Mouse (Mus musculus) hindbrain, embryonic 14.5 days (tissue): ENCODE results near the gene Rpl28. TPM values are rescaled to one million over a fixed set of nuclear protein-coding genes. Genes with fewer than 3 reads are reported as not detected.

Experiments
- ATAC-seq: fragments of 200-750 bp; cut with Nextera tagmentation; 2 replicates; pipeline ENCODE4 v1.8.0; 2017; ENCODE audit warnings: moderate number of reproducible peaks, mild to moderate bottlenecking, moderate TSS enrichment, moderate library complexity; ENCODE audit not compliant: low FRiP score
- DNase-seq: peaks from one replicate; pipeline ENCODE4 v3.0.0-alpha.2; 2015; ENCODE audit warnings: low spot score
- H3K27ac ChIP-seq: fragments of 300-500 bp; sonication (generic); 2 replicates; pipeline ENCODE4 v1.5.1; 2014; ENCODE audit warnings: mild to moderate bottlenecking, moderate library complexity
- H3K27me3 ChIP-seq: fragments of 300-500 bp; sonication (generic); 2 replicates; pipeline ENCODE4 v1.6.1; 2014; ENCODE audit warnings: mild to moderate bottlenecking, low read length, mixed read lengths; ENCODE audit not compliant: control insufficient read depth, insufficient read depth
- H3K36me3 ChIP-seq: fragments of 300-500 bp; sonication (generic); replicated peaks from 2 replicates; pipeline ENCODE4 v1.6.1; 2014; ENCODE audit not compliant: control insufficient read depth, insufficient read depth
- H3K4me1 ChIP-seq: fragments of 300-500 bp; sonication (generic); replicated peaks from 2 replicates; pipeline ENCODE4 v1.6.1; 2014; ENCODE audit warnings: antibody characterized with exemption, low read length, mixed read lengths; ENCODE audit not compliant: control insufficient read depth, insufficient read depth
- H3K4me2 ChIP-seq: fragments of 300-500 bp; sonication (generic); replicated peaks from 2 replicates; pipeline ENCODE4 v1.6.1; 2014; ENCODE audit warnings: mild to moderate bottlenecking, moderate library complexity
- H3K4me3 ChIP-seq: fragments of 300-500 bp; sonication (generic); replicated peaks from 2 replicates; pipeline ENCODE4 v1.5.1; 2014; ENCODE audit warnings: mild to moderate bottlenecking, low read length
- H3K9ac ChIP-seq: fragments of 300-500 bp; sonication (generic); 2 replicates; pipeline ENCODE4 v1.6.1; 2014
- H3K9me3 ChIP-seq: fragments of 300-500 bp; sonication (generic); 2 replicates; pipeline ENCODE4 v1.6.1; 2016; ENCODE audit warnings: low read length; ENCODE audit not compliant: control insufficient read depth
- WGBS: fragments of 180-500 bp; shearing (Covaris S2); extraction: QIAGEN DNeasy Blood & Tissue Kit; methylation state at CpG from one replicate; pipeline ENCODE4 v1.1.7; 2014; 5-methylcytosine and 5-hydroxymethylcytosine counted together
- polyA plus RNA-seq: library from polyadenylated mRNA; unstranded; fragments of >200 nt; fragmentation: Nextera tagmentation; extraction: Ambion mirVana; gene quantifications from 2 replicates; pipeline ENCODE4 v1.2.1, GENCODE M21; 2014

Gene Rpl28
- 175 and 192 TPM in 2 replicates for polyA plus RNA-seq

GRCm38 (mm10) chr7:4792278-4793212 lies at the start of gene Rpl28:
Gene Rpl28, plus strand, starts transcription at chr7:4792874.
- 0 out of 2 replicates have a peak, but pooled peaks cover 8% of the 10 kb centered on the region for H3K27me3 ChIP-seq
- H3K9ac ChIP-seq = peak within 1 kb of the TSS; percentile 96
- peak; percentile 90 for ATAC-seq
- DNase-seq = peak; percentile 96
- no peaks in the 10 kb centered on the region for H3K9me3 ChIP-seq
- peak within 1 kb of the TSS; percentile 90 for H3K4me3 ChIP-seq
- 1% methylated on average over 54 of the region's 54 CpGs for WGBS
- peaks cover 38% of the 10 kb centered on the region for H3K36me3 ChIP-seq
- H3K27ac ChIP-seq = peak within 1 kb of the TSS; percentile 92
- H3K4me1 ChIP-seq = peaks cover 16% of the 10 kb centered on the region
- H3K4me2 ChIP-seq = peak within 1 kb of the TSS; percentile 76

DNA sequence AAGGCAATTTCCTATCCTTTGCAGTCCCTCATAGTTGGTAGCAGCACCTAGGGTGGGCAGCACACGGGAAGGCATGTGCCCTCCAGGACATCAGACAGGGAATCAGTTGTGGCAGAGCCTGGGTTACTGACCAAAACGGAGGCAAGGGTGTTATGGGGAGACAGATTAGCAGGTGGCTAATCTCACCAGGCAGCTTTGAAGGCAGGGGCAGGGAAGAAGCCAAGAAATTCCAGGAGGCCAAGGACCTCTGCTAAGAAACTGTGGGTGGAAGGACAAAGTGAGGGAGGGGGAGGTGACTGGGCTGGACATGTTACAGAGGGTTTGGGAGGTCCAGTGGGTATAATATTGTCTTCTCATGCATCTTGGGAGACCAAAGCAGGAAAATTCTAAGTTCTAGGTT lies 49.3 kb upstream of the Rpl28 start:
- no peak overlapping the region for H3K27ac ChIP-seq
- no peak overlapping the region for H3K9ac ChIP-seq
- no peak for DNase-seq
- no peaks in the 10 kb centered on the region for H3K9me3 ChIP-seq
- no peak overlapping the region for H3K4me3 ChIP-seq
- no peak for ATAC-seq
- H3K4me1 ChIP-seq = peaks cover 28% of the 10 kb centered on the region
- H3K4me2 ChIP-seq = no peak overlapping the region
- H3K27me3 ChIP-seq = no peaks in the 10 kb centered on the region
- peaks cover 36% of the 10 kb centered on the region for H3K36me3 ChIP-seq
- 73% methylated on average over 2 of the region's 2 CpGs for WGBS

DNA sequence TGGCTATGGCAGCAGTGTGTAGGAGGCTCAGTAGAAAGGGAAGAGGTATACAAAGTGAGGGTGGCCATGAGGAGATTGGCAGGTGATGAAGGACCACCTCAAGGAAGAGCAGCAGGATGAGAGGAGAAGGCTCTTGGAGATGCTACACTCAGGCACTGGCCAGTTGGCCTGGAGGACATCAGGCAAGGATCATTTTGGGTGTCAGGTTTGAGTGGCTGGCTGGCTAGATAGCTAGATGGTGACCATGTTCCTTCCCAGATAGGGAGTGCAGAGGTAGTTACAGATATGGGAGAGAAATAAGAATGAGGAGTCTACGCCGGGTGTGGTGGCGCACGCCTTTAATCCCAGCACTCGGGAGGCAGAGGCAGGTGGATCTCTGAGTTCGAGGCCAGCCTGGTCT lies 47.8 kb upstream of the Rpl28 start:
- Histone ChIP-seq H3K9me3 (no peaks in the 10 kb centered on the region), H3K4me2 (no peak overlapping the region), H3K4me1 (peaks cover 20% of the 10 kb centered on the region), H3K27me3 (no peaks in the 10 kb centered on the region), H3K27ac (no peak overlapping the region), H3K36me3 (peaks cover 36% of the 10 kb centered on the region), H3K4me3 (no peak overlapping the region), H3K9ac (no peak overlapping the region)
- DNase-seq = no peak
- WGBS = 97% methylated on average over 5 of the region's 6 CpGs
- ATAC-seq = no peak

GRCm38 (mm10) chr7:4746326-4746980 lies 46.2 kb upstream of the Rpl28 start:
- ATAC-seq = no peak
- no peak overlapping the region for H3K9ac ChIP-seq
- WGBS = 85% methylated on average over 22 of the region's 22 CpGs

DNA sequence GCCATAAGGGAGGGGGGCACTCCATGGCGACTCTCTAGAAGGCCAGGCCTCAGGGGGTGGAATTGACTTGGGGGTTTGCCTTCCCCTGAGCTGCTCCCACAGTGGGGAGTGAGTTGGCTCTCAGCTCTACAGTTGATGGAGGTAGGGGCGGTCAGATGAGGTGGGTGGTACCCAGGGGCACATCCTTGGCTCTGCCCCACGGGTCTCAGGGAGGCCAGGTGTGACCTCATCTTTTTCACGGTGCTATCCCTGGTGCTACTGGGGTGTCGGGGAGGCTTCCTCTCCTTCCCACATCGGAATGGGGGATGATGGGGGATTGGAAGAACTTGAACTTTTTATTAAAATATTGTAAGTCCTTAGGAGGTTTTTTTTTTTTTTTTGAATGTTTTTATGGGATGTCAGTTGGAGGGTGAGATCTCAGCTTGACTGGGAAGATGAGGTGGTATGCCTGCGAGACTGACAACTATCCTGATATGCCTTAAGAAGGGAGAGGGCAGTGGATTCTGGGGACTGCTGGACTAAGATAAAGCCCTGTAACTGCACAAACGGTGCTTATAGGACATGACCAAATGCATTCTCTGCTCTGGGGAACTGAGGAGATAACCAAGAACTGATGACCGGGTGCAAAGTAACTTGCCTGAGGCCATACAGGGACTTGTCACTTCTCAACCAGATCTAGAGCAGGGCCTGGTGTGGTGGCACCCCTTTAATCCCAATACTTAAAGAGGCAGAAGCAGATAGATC lies 45.3 kb upstream of the Rpl28 start:
- H3K27ac ChIP-seq = no peak overlapping the region
- no peaks in the 10 kb centered on the region for H3K9me3 ChIP-seq
- H3K36me3 ChIP-seq = peaks cover 36% of the 10 kb centered on the region
- ATAC-seq = 0 out of 2 replicates have a peak, but pooled peaks have one; percentile 13
- peaks cover 5% of the 10 kb centered on the region for H3K4me1 ChIP-seq
- H3K4me3 ChIP-seq = no peak overlapping the region
- H3K27me3 ChIP-seq = no peaks in the 10 kb centered on the region
- DNase-seq = no peak
- H3K4me2 ChIP-seq = no peak overlapping the region
- WGBS = 84% methylated on average over 9 of the region's 9 CpGs
- no peak overlapping the region for H3K9ac ChIP-seq

More at GRCm38 (mm10) chr7:4746326-4746980, 46.2 kb upstream of the Rpl28 start:
- H3K4me3 ChIP-seq = no peak overlapping the region
- peaks cover 13% of the 10 kb centered on the region for H3K4me1 ChIP-seq
- H3K27me3 ChIP-seq = no peaks in the 10 kb centered on the region
- no peaks in the 10 kb centered on the region for H3K9me3 ChIP-seq
- no peak for DNase-seq
- no peak overlapping the region for H3K4me2 ChIP-seq
- no peak overlapping the region for H3K27ac ChIP-seq
- peaks cover 36% of the 10 kb centered on the region for H3K36me3 ChIP-seq

- Histone ChIP-seq H3K4me2 (no peak overlapping the region), H3K27ac (no peak overlapping the region), H3K36me3 (peaks cover 36% of the 10 kb centered on the region), H3K4me1 (no peaks in the 10 kb centered on the region), H3K9me3 (no peaks in the 10 kb centered on the region), H3K4me3 (no peak overlapping the region), H3K9ac (no peak overlapping the region), H3K27me3 (no peaks in the 10 kb centered on the region)
- ATAC-seq = no peak
- DNase-seq = no peak
- WGBS = 76% methylated on average over 4 of the region's 4 CpGs
These were observed 44.4 kb upstream of the Rpl28 start for GRCm38 (mm10) chr7:4748321-4748720.

- Histone ChIP-seq H3K4me2 (no peak overlapping the region), H3K4me1 (no peaks in the 10 kb centered on the region), H3K9ac (no peak overlapping the region), H3K9me3 (no peaks in the 10 kb centered on the region), H3K36me3 (peaks cover 30% of the 10 kb centered on the region), H3K27me3 (no peaks in the 10 kb centered on the region), H3K4me3 (no peak overlapping the region), H3K27ac (no peak overlapping the region)
- DNase-seq = no peak
- WGBS = 90% methylated on average over 2 of the region's 2 CpGs
- ATAC-seq = no peak
These were observed 43.5 kb upstream of the Rpl28 start for GRCm38 (mm10) chr7:4749169-4749568.

DNA sequence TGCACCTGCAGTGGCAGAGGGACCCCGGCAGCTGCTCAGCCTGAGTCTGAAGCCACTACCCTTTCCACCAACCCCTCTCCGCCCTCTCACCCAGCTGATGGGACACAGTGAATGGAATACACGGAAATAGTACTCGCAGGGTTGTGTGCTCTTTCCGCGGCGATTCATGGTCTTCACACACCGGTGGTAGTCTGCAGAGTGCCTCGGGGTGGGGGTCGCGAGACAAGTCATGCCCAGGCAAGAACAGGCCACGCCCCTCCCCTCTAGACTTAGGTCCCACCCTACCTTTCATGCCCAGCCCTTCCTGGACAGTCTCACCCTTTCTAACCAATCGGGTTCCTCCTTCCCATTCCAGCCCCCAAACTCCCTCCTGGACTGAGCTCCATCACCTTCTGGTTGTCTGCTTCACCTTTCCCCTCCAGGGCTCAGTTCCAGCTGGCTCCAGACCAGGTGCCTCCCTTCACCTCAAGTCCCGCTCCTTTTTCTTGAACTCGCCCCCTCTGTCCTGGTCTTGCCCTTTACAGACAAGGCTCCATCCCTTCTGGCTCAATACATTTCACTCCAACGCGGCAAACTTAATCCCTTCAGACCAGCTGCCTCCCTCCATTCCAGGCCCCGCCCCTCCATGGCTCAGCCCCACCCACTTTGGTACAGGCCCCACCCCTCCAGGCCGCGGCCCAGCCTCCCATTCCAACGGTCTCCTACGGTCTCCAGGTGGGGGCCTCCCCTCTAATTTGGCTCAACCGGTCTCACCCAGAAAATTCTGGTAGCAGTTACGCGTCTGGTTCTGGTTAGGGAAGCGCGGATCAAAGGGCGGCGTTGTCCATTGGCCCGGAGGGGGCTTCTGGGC lies 40.5 kb upstream of the Rpl28 start:
- peak; percentile 65 for ATAC-seq
- Histone ChIP-seq H3K4me1 (no peaks in the 10 kb centered on the region), H3K9ac (0 out of 2 replicates have a peak overlapping the region, but pooled peaks have one; percentile 1), H3K36me3 (peaks cover 2% of the 10 kb centered on the region; the same call in 1 of the 2 replicates), H3K27me3 (no peaks in the 10 kb centered on the region), H3K4me3 (peak overlapping the region; percentile 22), H3K9me3 (no peaks in the 10 kb centered on the region), H3K27ac (no peak overlapping the region), H3K4me2 (peak overlapping the region; percentile 47)
- WGBS = 2% methylated on average over 30 of the region's 30 CpGs
- DNase-seq = no peak
